Mouse (Mus musculus): ENCODE data around the gene Tcf23. TPM values are rescaled to one million over a fixed set of nuclear protein-coding genes. Genes with fewer than 3 reads are reported as not detected.

Tcf23 gene
- polyA plus RNA-seq, 1 experiment from 2014 or later: 0.40 TPM

- Histone ChIP-seq H3K9me3 (ENCODE audit: control insufficient read depth, low read length) (no peaks in the 10 kb centered on the region), H3K4me1 (replicated peaks; ENCODE audit: control insufficient read depth, insufficient read depth, low read length) (no peaks in the 10 kb centered on the region; the same call in 1 of the 2 replicates), H3K27ac (ENCODE audit: low read length) (no peak overlapping the region), H3K27me3 (ENCODE audit: control insufficient read depth, insufficient read depth, low read depth, low read length) (no peaks in the 10 kb centered on the region), H3K36me3 (ENCODE audit: control insufficient read depth, insufficient read depth, low read length) (no peaks in the 10 kb centered on the region), H3K9ac (ENCODE audit: low read length) (no peak overlapping the region), H3K4me3 (ENCODE audit: low read length) (no peak overlapping the region), H3K4me2 (ENCODE audit: low read depth, low read length) (no peak overlapping the region)
- peak; percentile 72; the same call in 1 of the 2 replicates for ATAC-seq (ENCODE audit: low read depth)
- WGBS: 50% methylated on average over 9 of the region's 9 CpGs
Measured at GRCm38 (mm10) chr5:30974870-30975656, 6.6 kb downstream of the Tcf23 start.

- H3K4me3 ChIP-seq (ENCODE audit: low read length): no peak overlapping the region
- ATAC-seq (ENCODE audit: low read depth): no peak
- 27% methylated on average over 2 of the region's 2 CpGs for WGBS
- no peaks in the 10 kb centered on the region for H3K36me3 ChIP-seq (ENCODE audit: control insufficient read depth, insufficient read depth, low read length)
- H3K27ac ChIP-seq (ENCODE audit: low read length): no peak overlapping the region
- no peaks in the 10 kb centered on the region for H3K27me3 ChIP-seq (ENCODE audit: control insufficient read depth, insufficient read depth, low read depth, low read length)
- no peaks in the 10 kb centered on the region for H3K4me1 ChIP-seq (replicated peaks; ENCODE audit: control insufficient read depth, insufficient read depth, low read length)
- H3K9ac ChIP-seq (ENCODE audit: low read length): no peak overlapping the region
- no peak overlapping the region for H3K4me2 ChIP-seq (ENCODE audit: low read depth, low read length)
- no peaks in the 10 kb centered on the region for H3K9me3 ChIP-seq (ENCODE audit: control insufficient read depth, low read length)
Measured at GRCm38 (mm10) chr5:30982357-30982756, 13.9 kb downstream of the Tcf23 start.

GRCm38 (mm10) chr5:30992980-30993676 lies 24.7 kb downstream of the Tcf23 start:
- Histone ChIP-seq H3K4me3 (ENCODE audit: low read length) (no peak overlapping the region), H3K36me3 (ENCODE audit: control insufficient read depth, insufficient read depth, low read length) (no peaks in the 10 kb centered on the region), H3K27me3 (ENCODE audit: control insufficient read depth, insufficient read depth, low read depth, low read length) (no peaks in the 10 kb centered on the region), H3K27ac (ENCODE audit: low read length) (no peak overlapping the region), H3K9ac (ENCODE audit: low read length) (no peak overlapping the region), H3K4me2 (ENCODE audit: low read depth, low read length) (no peak overlapping the region), H3K9me3 (ENCODE audit: control insufficient read depth, low read length) (no peaks in the 10 kb centered on the region), H3K4me1 (replicated peaks; ENCODE audit: control insufficient read depth, insufficient read depth, low read length) (no peaks in the 10 kb centered on the region)
- ATAC-seq (ENCODE audit: low read depth): no peak
- WGBS: 61% methylated on average over 5 of the region's 5 CpGs

DNA sequence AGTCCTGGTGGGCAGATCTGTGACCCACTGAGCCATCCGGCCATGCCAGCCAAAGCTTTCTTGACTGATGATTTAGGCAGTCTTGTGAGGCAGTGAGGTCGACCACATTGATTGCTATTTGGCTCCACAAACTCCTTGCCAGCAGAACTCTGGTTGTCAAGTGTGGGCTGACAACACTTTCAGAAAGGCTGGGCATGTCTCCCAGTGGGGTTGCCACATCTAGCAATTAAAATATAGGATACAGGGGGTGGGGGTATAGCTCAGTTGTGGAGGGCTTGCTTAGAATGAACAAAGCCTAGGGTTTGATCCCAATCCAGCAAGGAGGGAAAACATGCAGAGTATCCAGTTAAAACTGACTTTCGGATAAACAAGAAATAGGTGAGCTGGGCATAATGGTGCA lies 25.6 kb downstream of the Tcf23 start:
- H3K4me3 ChIP-seq (ENCODE audit: low read length): no peak overlapping the region
- H3K9ac ChIP-seq (ENCODE audit: low read length): no peak overlapping the region
- no peaks in the 10 kb centered on the region for H3K4me1 ChIP-seq (replicated peaks; ENCODE audit: control insufficient read depth, insufficient read depth, low read length)
- no peaks in the 10 kb centered on the region for H3K36me3 ChIP-seq (ENCODE audit: control insufficient read depth, insufficient read depth, low read length)
- no peak overlapping the region for H3K27ac ChIP-seq (ENCODE audit: low read length)
- H3K9me3 ChIP-seq (ENCODE audit: control insufficient read depth, low read length): no peaks in the 10 kb centered on the region
- no peaks in the 10 kb centered on the region for H3K27me3 ChIP-seq (ENCODE audit: control insufficient read depth, insufficient read depth, low read depth, low read length)
- WGBS: 61% methylated on average over 3 of the region's 3 CpGs
- no peak for ATAC-seq (ENCODE audit: low read depth)
- H3K4me2 ChIP-seq (ENCODE audit: low read depth, low read length): no peak overlapping the region

DNA sequence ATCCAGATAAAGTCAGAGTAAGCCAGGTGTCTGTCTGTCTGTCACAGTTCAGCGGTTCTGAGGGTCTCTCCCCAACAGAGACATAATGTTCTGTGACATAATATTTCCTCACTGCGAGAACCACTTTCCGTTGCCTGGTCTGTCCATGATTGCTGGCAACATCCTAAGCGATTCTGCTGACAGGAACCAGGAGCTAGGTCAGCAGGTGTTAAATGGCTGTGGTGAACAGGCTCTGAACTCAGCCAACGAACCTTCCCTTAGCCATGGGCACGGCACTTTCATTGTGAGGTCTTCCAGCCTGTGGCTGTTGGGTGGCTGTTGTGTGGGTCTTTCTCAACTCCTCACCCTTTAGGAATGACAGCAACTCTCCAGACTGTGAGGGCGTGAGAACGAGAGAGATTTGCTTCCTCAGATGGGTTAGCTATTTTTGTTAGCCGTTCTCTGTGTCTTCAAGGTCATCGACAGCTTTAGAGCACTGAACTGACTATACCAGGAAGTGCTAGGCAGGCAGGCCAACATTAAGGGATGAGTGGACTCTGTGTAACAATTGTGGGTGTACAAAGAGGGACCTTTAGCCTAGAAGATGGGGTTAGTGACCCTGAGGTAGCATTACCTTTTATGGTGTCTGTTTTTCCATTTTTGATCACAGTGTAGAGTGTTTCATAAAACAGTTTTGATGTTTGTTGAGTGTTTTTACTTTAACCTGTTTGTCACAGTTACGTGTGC lies 26.6 kb downstream of the Tcf23 start:
- Histone ChIP-seq H3K4me2 (ENCODE audit: low read depth, low read length) (no peak overlapping the region), H3K4me1 (replicated peaks; ENCODE audit: control insufficient read depth, insufficient read depth, low read length) (peaks cover 2% of the 10 kb centered on the region; the same call in 1 of the 2 replicates), H3K4me3 (ENCODE audit: low read length) (no peak overlapping the region), H3K36me3 (ENCODE audit: control insufficient read depth, insufficient read depth, low read length) (no peaks in the 10 kb centered on the region), H3K9ac (ENCODE audit: low read length) (no peak overlapping the region), H3K9me3 (ENCODE audit: control insufficient read depth, low read length) (no peaks in the 10 kb centered on the region), H3K27me3 (ENCODE audit: control insufficient read depth, insufficient read depth, low read depth, low read length) (no peaks in the 10 kb centered on the region), H3K27ac (ENCODE audit: low read length) (no peak overlapping the region)
- WGBS: 58% methylated on average over 11 of the region's 11 CpGs
- ATAC-seq (ENCODE audit: low read depth): no peak

DNA sequence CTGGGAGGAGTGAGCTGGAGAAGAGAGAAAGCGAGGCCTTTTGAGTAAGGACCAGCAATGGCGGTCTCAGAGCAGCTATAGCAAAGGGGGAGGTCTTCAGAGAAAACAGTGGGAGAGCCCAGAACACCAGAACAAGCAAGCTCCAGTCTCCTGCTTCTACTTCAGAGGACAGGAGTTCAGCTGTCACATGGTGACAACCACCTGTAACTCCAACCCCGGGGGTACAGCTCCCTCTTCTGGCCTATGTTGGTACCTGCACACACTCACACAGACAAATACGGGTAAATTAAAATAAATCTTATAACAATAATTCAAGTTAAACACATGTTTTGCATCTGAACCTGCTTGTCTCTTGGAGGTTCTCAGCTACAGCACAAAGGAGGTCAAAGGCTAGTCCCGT lies 29.8 kb downstream of the Tcf23 start:
- Histone ChIP-seq H3K9me3 (ENCODE audit: control insufficient read depth, low read length) (no peaks in the 10 kb centered on the region), H3K9ac (ENCODE audit: low read length) (no peak overlapping the region), H3K4me2 (ENCODE audit: low read depth, low read length) (no peak overlapping the region), H3K4me3 (ENCODE audit: low read length) (no peak overlapping the region), H3K36me3 (ENCODE audit: control insufficient read depth, insufficient read depth, low read length) (no peaks in the 10 kb centered on the region), H3K27me3 (ENCODE audit: control insufficient read depth, insufficient read depth, low read depth, low read length) (no peaks in the 10 kb centered on the region), H3K4me1 (replicated peaks; ENCODE audit: control insufficient read depth, insufficient read depth, low read length) (peaks cover 2% of the 10 kb centered on the region; the same call in 1 of the 2 replicates), H3K27ac (ENCODE audit: low read length) (no peak overlapping the region)
- no peak for ATAC-seq (ENCODE audit: low read depth)
- WGBS: 31% methylated on average over 5 of the region's 5 CpGs

GRCm38 (mm10) chr5:30999324-30999723 lies 30.9 kb downstream of the Tcf23 start:
- H3K27ac ChIP-seq (ENCODE audit: low read length): no peak overlapping the region
- no peaks in the 10 kb centered on the region for H3K36me3 ChIP-seq (ENCODE audit: control insufficient read depth, insufficient read depth, low read length)
- ATAC-seq (ENCODE audit: low read depth): no peak
- no peak overlapping the region for H3K4me3 ChIP-seq (ENCODE audit: low read length)
- H3K4me2 ChIP-seq (ENCODE audit: low read depth, low read length): no peak overlapping the region
- no peak overlapping the region for H3K9ac ChIP-seq (ENCODE audit: low read length)
- peaks cover 2% of the 10 kb centered on the region; the same call in 1 of the 2 replicates for H3K4me1 ChIP-seq (replicated peaks; ENCODE audit: control insufficient read depth, insufficient read depth, low read length)
- 67% methylated on average over 5 of the region's 5 CpGs for WGBS
- no peaks in the 10 kb centered on the region for H3K27me3 ChIP-seq (ENCODE audit: control insufficient read depth, insufficient read depth, low read depth, low read length)
- no peaks in the 10 kb centered on the region for H3K9me3 ChIP-seq (ENCODE audit: control insufficient read depth, low read length)

DNA sequence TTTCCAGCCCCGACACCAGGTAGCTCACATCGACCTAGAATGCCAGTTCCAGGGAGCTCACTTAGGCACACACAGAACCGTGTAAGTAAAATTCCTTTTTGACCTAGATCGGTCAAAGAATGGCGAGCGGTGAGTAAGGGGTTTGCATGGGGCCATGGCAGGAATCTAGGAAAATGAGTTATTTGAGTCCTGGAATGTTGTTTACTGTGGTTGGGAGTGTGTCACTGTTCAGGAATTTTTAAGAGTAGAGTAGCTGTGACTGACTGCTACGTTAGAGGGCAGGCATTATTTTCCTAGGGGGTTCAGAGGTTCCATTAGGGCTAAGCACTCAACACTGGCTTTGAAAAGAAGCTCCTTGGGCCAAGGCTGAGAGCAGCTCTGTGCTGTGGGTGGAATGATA lies 31.7 kb downstream of the Tcf23 start:
- Histone ChIP-seq H3K4me3 (ENCODE audit: low read length) (no peak overlapping the region), H3K27me3 (ENCODE audit: control insufficient read depth, insufficient read depth, low read depth, low read length) (no peaks in the 10 kb centered on the region), H3K4me1 (replicated peaks; ENCODE audit: control insufficient read depth, insufficient read depth, low read length) (peaks cover 2% of the 10 kb centered on the region; the same call in 1 of the 2 replicates), H3K4me2 (ENCODE audit: low read depth, low read length) (no peak overlapping the region), H3K36me3 (ENCODE audit: control insufficient read depth, insufficient read depth, low read length) (no peaks in the 10 kb centered on the region), H3K9me3 (ENCODE audit: control insufficient read depth, low read length) (no peaks in the 10 kb centered on the region), H3K27ac (ENCODE audit: low read length) (no peak overlapping the region), H3K9ac (ENCODE audit: low read length) (no peak overlapping the region)
- no peak for ATAC-seq (ENCODE audit: low read depth)
- 32% methylated on average over 7 of the region's 7 CpGs for WGBS

GRCm38 (mm10) chr5:31000993-31001392 lies 32.5 kb downstream of the Tcf23 start:
- H3K27ac ChIP-seq (ENCODE audit: low read length): no peak overlapping the region
- no peak overlapping the region for H3K4me2 ChIP-seq (ENCODE audit: low read depth, low read length)
- no peaks in the 10 kb centered on the region for H3K27me3 ChIP-seq (ENCODE audit: control insufficient read depth, insufficient read depth, low read depth, low read length)
- no peaks in the 10 kb centered on the region for H3K36me3 ChIP-seq (ENCODE audit: control insufficient read depth, insufficient read depth, low read length)
- no peak overlapping the region for H3K4me3 ChIP-seq (ENCODE audit: low read length)
- WGBS: 71% methylated on average over 2 of the region's 2 CpGs
- no peaks in the 10 kb centered on the region for H3K9me3 ChIP-seq (ENCODE audit: control insufficient read depth, low read length)
- H3K9ac ChIP-seq (ENCODE audit: low read length): no peak overlapping the region
- ATAC-seq (ENCODE audit: low read depth): no peak
- H3K4me1 ChIP-seq (replicated peaks; ENCODE audit: control insufficient read depth, insufficient read depth, low read length): peaks cover 2% of the 10 kb centered on the region; the same call in 1 of the 2 replicates

Measured in lung, embryonic 16.5 days (tissue).